Mouse (Mus musculus) brain, adult 10 weeks (tissue): Measurements from ENCODE around the gene Hapln1. TPM values are rescaled to one million over a fixed set of nuclear protein-coding genes. Genes with fewer than 3 reads are reported as not detected.

Experiments
- polyA plus RNA-seq: library from polyadenylated mRNA; stranded (reverse); fragments of 350-450 nt; fragmentation: Illumina TruSeq; extraction: RNeasy Lipid Tissue Mini Kit (QIAGEN cat#74804); gene quantifications from one replicate; pipeline ENCODE4 v1.2.3, GENCODE M21; 2015; ENCODE audit warnings: low read depth, low replicate concordance

Hapln1 gene
- polyA plus RNA-seq = 36.6 TPM

DNA sequence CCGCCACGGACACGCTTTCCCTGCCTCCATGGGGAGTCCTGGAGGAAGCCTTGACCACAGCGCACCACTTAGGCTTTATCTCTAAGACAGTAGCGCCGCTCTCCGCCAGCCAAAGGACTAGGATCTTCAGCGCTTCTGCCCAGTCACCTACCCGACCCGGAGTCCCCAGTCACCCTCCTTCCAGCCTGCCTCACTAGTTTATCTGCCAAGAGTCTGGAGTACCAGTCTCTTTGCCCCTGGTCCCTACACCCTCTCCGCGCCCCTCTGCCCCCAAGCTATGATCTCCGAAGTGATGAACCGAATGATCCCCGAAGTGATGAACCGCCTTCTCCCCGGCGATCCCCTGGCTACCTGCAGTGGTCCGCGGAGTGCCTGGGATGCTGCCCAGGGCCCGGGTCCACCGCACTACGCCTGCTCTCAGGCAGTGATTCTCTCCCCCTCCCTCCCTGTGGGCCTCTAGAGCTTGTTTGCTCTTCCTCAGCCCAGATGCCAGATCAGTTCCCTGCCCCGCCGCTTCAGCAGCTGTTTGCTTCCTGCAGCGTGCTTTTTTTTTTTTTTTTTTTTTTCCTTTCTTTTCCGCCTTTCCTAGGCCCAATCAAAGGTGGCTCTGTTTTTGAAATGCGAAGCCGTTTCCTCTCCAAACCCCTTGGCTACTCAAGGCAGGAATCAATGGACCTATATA, at the start of gene Hapln1:
Gene Hapln1 (plus strand): TSS at position 592 of the 682 bp plus-strand sequence.

Other genes with a start within 250 kb of the Hapln1 start
- gene Vcan, start 202.7 kb downstream of the Hapln1 start, polyA plus RNA-seq = 7.9 TPM